Mouse (Mus musculus) CD4-positive helper T cell, adult 2 months (primary cell): ENCODE measurements around the gene Jade2.

Experiments used
- DNase-seq: peaks from one replicate; pipeline ENCODE4 v3.0.0-alpha.2; 2012; ENCODE audit warnings: low read depth, missing footprints, low spot score

Gene Jade2

GRCm38 (mm10) chr11:51857081-51857671 is at the start of gene Jade2:
Gene Jade2, minus strand, starts transcription at chr11:51857653.
- DNase-seq: peak; percentile 83

GRCm38 (mm10) chr11:51904224-51904623 is 46.8 kb upstream of the Jade2 start:
- no peak for DNase-seq

GRCm38 (mm10) chr11:51899691-51900090 is 42.2 kb upstream of the Jade2 start:
- no peak for DNase-seq

GRCm38 (mm10) chr11:51898326-51899080 is 41.0 kb upstream of the Jade2 start:
- DNase-seq: peak; percentile 32

- no peak for DNase-seq
These were observed 39.9 kb upstream of the Jade2 start for GRCm38 (mm10) chr11:51897311-51897710.

GRCm38 (mm10) chr11:51896012-51896411 is 38.6 kb upstream of the Jade2 start:
- no peak for DNase-seq

GRCm38 (mm10) chr11:51885681-51886080 is 28.2 kb upstream of the Jade2 start:
- DNase-seq: no peak

GRCm38 (mm10) chr11:51884092-51884491 is 26.6 kb upstream of the Jade2 start:
- no peak for DNase-seq

GRCm38 (mm10) chr11:51883670-51884069 is 26.2 kb upstream of the Jade2 start:
- peak; percentile 83 for DNase-seq

GRCm38 (mm10) chr11:51881776-51882175 is 24.3 kb upstream of the Jade2 start:
- DNase-seq: no peak

GRCm38 (mm10) chr11:51881041-51881730 is 23.7 kb upstream of the Jade2 start:
- no peak for DNase-seq

- DNase-seq: no peak
These were observed 19.5 kb upstream of the Jade2 start for GRCm38 (mm10) chr11:51876943-51877344.

GRCm38 (mm10) chr11:51875792-51876195 is 18.3 kb upstream of the Jade2 start:
- peak; percentile 28 for DNase-seq

GRCm38 (mm10) chr11:51875086-51875485 is 17.6 kb upstream of the Jade2 start:
- peak; percentile 54 for DNase-seq

- peak; percentile 73 for DNase-seq
These were observed 17.0 kb upstream of the Jade2 start for GRCm38 (mm10) chr11:51874266-51875036.

- DNase-seq: no peak
These were observed 15.7 kb upstream of the Jade2 start for GRCm38 (mm10) chr11:51873141-51873540.

GRCm38 (mm10) chr11:51867261-51867660 is 9.8 kb upstream of the Jade2 start:
- DNase-seq: no peak

GRCm38 (mm10) chr11:51866020-51866419 is 8.6 kb upstream of the Jade2 start:
- no peak for DNase-seq

GRCm38 (mm10) chr11:51860666-51861065 is 3.2 kb upstream of the Jade2 start:
- no peak for DNase-seq

GRCm38 (mm10) chr11:51859561-51859960 is 2.1 kb upstream of the Jade2 start:
- DNase-seq: no peak

- peak; percentile 73 for DNase-seq
These were observed 1.1 kb upstream of the Jade2 start for GRCm38 (mm10) chr11:51858528-51859051.
